Mouse (Mus musculus) thymus, postnatal 4 days (tissue): ENCODE data around the gene Gm14698.
"Not testable (repeated sequence)": the region's sequence is repeated elsewhere in the genome, so short reads cannot be mapped to it uniquely, and the experiment has no call there.

ENCODE experiments used
- DNase-seq: peaks from one replicate; pipeline ENCODE4 v3.0.0; 2021

Gene Gm14698

DNA sequence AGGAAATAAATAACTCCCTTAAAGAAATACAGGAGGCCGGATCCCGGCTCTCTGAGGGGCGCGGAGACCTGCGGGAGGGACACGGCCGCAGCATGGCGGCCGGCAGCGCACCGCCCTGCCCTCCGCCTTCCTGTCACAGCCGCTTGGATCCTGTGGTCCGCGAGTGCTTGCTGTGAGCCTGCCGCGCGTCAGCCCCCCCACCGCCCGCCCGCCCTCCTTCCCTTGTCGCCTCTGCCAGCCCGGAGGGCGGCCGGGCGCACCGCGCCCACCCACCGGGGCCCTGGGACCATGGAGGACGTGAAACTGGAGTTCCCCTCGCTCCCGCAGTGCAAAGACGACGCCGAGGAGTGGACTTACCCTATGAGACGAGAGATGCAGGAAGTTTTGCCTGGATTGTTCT is at the start of gene Gm14698:
TSS of gene Gm14698 (plus strand) at position 35 of the 400 bp plus-strand sequence.
- peak; percentile 6 for DNase-seq

DNA sequence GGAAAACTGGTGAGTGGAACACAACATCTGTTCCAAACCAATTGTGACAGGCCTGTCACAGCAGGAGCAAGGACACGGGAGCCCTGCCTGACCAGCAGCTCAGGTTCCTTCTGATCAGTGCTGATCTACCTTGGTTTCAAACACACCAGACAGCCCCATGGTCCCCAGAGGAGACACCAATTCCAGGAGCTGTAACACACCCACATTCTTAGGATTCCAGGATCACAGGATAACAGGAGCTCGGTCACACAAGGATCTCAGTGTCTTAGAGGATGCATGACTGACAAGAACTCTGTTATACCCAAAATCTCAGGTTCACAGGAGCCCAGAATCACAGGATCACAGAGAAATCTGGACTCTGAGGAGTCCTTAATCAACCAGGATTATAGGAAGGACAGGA is 444 bp upstream of the Gm14698 start:
- not testable (repeated sequence) for DNase-seq

DNA sequence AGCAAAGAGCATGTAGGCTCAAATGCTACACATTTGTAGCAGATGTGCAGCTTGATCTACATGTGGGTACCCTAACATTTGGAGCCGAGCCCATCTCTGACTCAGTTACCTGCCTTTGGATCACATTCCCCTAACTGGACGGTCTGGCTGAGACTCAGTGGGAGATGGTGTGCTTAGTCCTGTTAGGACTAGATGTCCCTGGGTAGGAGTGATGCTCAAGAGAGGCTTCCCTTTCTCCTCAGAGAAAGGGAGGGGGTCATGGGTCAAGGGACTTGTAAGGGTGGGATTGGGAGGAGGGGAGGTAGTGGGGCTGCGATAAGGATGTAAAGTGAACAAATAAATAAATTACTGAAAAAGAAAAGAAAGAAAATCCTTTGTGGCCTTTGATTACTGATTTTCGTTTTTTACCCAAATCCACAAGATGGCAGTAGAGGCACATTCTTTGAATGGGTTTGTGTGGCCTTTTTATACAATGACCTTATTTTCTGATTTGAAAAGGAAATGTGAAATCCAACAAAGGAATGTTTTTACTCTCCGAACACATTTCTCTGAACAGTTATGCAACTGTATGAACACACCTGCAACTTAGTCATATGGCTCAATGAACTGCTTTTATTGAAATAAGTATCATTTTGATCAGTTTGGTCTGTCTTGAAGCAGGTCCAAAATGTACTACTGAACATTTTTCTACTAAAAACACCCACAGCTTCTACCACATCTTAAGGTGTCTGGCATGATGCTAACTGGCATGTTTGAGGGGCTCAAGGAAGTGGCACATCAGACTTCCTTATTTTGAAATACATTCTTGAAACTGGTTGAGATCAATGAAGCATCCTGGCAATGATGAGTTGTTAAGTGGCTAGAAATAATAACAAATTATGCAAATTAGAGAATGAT is 18.9 kb downstream of the Gm14698 start:
- no peak for DNase-seq

DNA sequence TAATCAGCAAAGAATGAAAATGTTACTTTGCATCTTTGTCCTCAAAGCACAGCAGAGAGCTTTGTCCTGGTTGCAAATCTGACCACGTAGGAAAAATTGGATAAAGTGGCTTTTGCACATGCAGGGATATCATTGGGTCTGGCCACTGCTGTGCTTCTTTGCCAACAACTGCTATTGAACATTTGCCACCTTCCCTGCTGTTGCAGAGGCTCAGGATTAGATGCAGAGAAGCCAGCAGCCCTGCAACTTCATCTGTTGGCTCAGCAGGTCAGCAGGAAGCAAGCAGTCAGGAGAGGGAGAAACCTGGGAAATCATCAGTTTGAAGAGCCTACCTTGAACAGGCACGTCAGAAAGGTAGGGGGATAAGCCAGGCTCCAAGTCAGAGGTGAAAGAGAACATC is 44.3 kb downstream of the Gm14698 start:
- DNase-seq = no peak
